Mouse (Mus musculus) bone marrow macrophage, adult 2 months (primary cell): Measurements from ENCODE around the gene Pisd.

Experiments
- CTCF ChIP-seq: IDR thresholded peaks from 2 replicates; pipeline ENCODE4 v1.5.1; 2012; ENCODE audit warnings: low read depth, mild to moderate bottlenecking, low read length, moderate library complexity
- POLR2A ChIP-seq: IDR thresholded peaks from 2 replicates; pipeline ENCODE4 v1.6.1; 2012; ENCODE audit warnings: mild to moderate bottlenecking, low read depth, low read length, borderline replicate concordance

- TF ChIP-seq POLR2A = no peak
- no peak for TF ChIP-seq CTCF
These were observed 25.8 kb downstream of the Pisd start for GRCm38 (mm10) chr5:32759662-32760061.
